In the genomic region with DNA sequence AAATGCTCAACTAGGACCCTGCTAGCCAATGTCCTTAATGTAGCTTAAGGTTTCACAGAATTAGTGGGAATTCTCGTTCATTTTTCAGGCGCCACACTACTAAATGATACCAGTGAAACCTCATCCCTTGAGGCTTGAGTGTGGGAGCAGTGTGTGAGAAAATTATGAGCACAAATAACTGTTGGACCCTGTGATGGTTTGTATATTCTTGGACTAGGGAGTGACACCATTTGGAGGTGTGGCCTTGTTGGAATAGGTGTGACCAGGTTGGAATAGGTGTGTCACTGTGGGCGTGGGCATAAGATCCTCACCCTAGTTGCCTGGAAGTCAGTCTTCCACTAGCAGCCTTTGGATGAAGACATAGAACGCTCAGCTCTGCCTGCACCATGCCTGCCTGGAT, we compare ENCODE assay signal across 9 mouse cellular contexts. TPM values are rescaled to one million over a fixed set of nuclear protein-coding genes. Genes with fewer than 3 reads are reported as not detected.
DNase-seq lines count a peak whose midpoint lies in the region; ATAC-seq and TF ChIP-seq lines count a peak whose summit lies in the region.
"Not testable (repeated sequence)": the region's sequence is repeated elsewhere in the genome, so short reads cannot be mapped to it uniquely, and the experiment has no call there.
"Had no signal": no experiment of that assay in that cellular context is flagged by ENCODE, and none has a peak within 500 bp of the region (broad histone marks: within the 10 kb centered on the region; RNA-seq: fewer than 3 reads in every experiment).

No protein-coding gene starts in this region.

- not testable (repeated sequence) for ATAC-seq in forebrain, embryonic 12.5 days (ENCODE audit: low FRiP score); heart, embryonic 15.5 days (replicated peaks; ENCODE audit: insufficient number of reproducible peaks, insufficient read depth, low FRiP score, low read depth)
- peak; percentile 67 for ATAC-seq in intestine, postnatal 0 days
- 0 out of 2 replicates have a peak, but pooled peaks have one; percentile 0 for ATAC-seq in megakaryocyte, adult 5-6 weeks (ENCODE audit: poor library complexity, severe bottlenecking)
- ATAC-seq in neural tube, embryonic 14.5 days (ENCODE audit: low read depth): peak; percentile 55; the same call in 1 of the 2 replicates

- H3K79me2 ChIP-seq in liver, adult 2 months (ENCODE audit: control insufficient read depth, insufficient read depth, low read length): not testable (repeated sequence)

- not testable (repeated sequence) for TF ChIP-seq POLR2A in cerebellum, adult 2 months (IDR thresholded peaks at IDR 0.05; ENCODE audit: borderline replicate concordance, insufficient read depth, low read length); liver, adult 2 months (IDR thresholded peaks at IDR 0.05; ENCODE audit: extremely low read depth, insufficient read depth, low read length)

- peak overlapping the region; percentile 60 for H3K4me2 ChIP-seq in forebrain, embryonic 12.5 days
- peak overlapping the region; percentile 62 for H3K4me2 ChIP-seq in heart, embryonic 15.5 days
- peak overlapping the region; percentile 71 for H3K4me2 ChIP-seq in intestine, postnatal 0 days (replicated peaks; ENCODE audit: low read depth)
- H3K4me2 ChIP-seq in neural tube, embryonic 14.5 days (ENCODE audit: low read depth, low read length): peak overlapping the region; percentile 48

- not testable (repeated sequence) for H3K27ac ChIP-seq in cerebellum, adult 2 months (ENCODE audit: insufficient read depth, low read length); forebrain, embryonic 12.5 days; heart, embryonic 15.5 days; intestine, postnatal 0 days (ENCODE audit: low read depth, low read length); liver, adult 2 months (replicated peaks; ENCODE audit: insufficient read depth, low read depth, low read length); neural tube, embryonic 14.5 days (ENCODE audit: low read depth, low read length)

- DNase-seq in cerebellum, adult 2 months; liver, adult 2 months (ENCODE audit: extremely low read depth, low read depth, low spot score): not testable (repeated sequence)

- not testable (repeated sequence) for H3K27me3 ChIP-seq in cerebellum, adult 2 months (ENCODE audit: control insufficient read depth, insufficient read depth, low read length); forebrain, embryonic 12.5 days; heart, embryonic 15.5 days; intestine, postnatal 0 days (replicated peaks; ENCODE audit: control insufficient read depth, insufficient read depth, low read length); liver, adult 2 months (ENCODE audit: control insufficient read depth, insufficient read depth, low read length); neural tube, embryonic 14.5 days (ENCODE audit: control insufficient read depth, insufficient read depth, low read length)

- WGBS in cerebellum, adult 2 months: 57% methylated on average over 4 of the region's 4 CpGs
- 76% methylated on average over 4 of the region's 4 CpGs for WGBS in forebrain, embryonic 12.5 days
- WGBS in heart, embryonic 15.5 days: 69% methylated on average over 4 of the region's 4 CpGs
- WGBS in intestine, postnatal 0 days: 60% methylated on average over 4 of the region's 4 CpGs
- WGBS in liver, adult 2 months: 79% methylated on average over 4 of the region's 4 CpGs
- WGBS in neural tube, embryonic 14.5 days: 82% methylated on average over 4 of the region's 4 CpGs

- H3K9ac ChIP-seq in forebrain, embryonic 12.5 days: 0 out of 2 replicates have a peak overlapping the region, but pooled peaks have one; percentile 21
- H3K9ac ChIP-seq in heart, embryonic 15.5 days: peak overlapping the region; percentile 25
- H3K9ac ChIP-seq in intestine, postnatal 0 days (ENCODE audit: low read depth, low read length): peak overlapping the region; percentile 28; the same call in 1 of the 2 replicates
- H3K9ac ChIP-seq in liver, adult 2 months (ENCODE audit: low read depth, low read length): peak overlapping the region; percentile 49
- peak overlapping the region; percentile 8; the same call in 1 of the 2 replicates for H3K9ac ChIP-seq in neural tube, embryonic 14.5 days (replicated peaks; ENCODE audit: low read depth, low read length)

- not testable (repeated sequence) for H3K4me1 ChIP-seq in cerebellum, adult 2 months (ENCODE audit: control insufficient read depth, insufficient read depth, low read length); forebrain, embryonic 12.5 days; intestine, postnatal 0 days (replicated peaks; ENCODE audit: control insufficient read depth, insufficient read depth, low read length); liver, adult 2 months (ENCODE audit: control insufficient read depth, insufficient read depth, low read length); neural tube, embryonic 14.5 days (ENCODE audit: control insufficient read depth, insufficient read depth, low read length)
- peaks cover 13% of the 10 kb centered on the region for H3K4me1 ChIP-seq in heart, embryonic 15.5 days (replicated peaks)

- H3K36me3 ChIP-seq in forebrain, embryonic 12.5 days (replicated peaks); heart, embryonic 15.5 days; intestine, postnatal 0 days (ENCODE audit: control insufficient read depth, insufficient read depth); liver, adult 2 months (ENCODE audit: control insufficient read depth, insufficient read depth, low read length); neural tube, embryonic 14.5 days (ENCODE audit: control insufficient read depth, insufficient read depth, low read length): not testable (repeated sequence)

- peak overlapping the region; percentile 86 for H3K4me3 ChIP-seq in cerebellum, adult 2 months (replicated peaks; ENCODE audit: insufficient read depth, low read depth, low read length)
- peak overlapping the region; percentile 60 for H3K4me3 ChIP-seq in forebrain, embryonic 12.5 days (replicated peaks)
- H3K4me3 ChIP-seq in heart, embryonic 15.5 days: peak overlapping the region; percentile 85
- H3K4me3 ChIP-seq in intestine, postnatal 0 days (ENCODE audit: low read depth, low read length): peak overlapping the region; percentile 89
- H3K4me3 ChIP-seq in liver, adult 2 months (ENCODE audit: insufficient read depth, low read depth, low read length): peak overlapping the region; percentile 43
- peak overlapping the region; percentile 46 for H3K4me3 ChIP-seq in neural tube, embryonic 14.5 days (ENCODE audit: low read depth, low read length)

- not testable (repeated sequence) for TF ChIP-seq CTCF in cerebellum, adult 2 months (IDR thresholded peaks at IDR 0.05; ENCODE audit: borderline replicate concordance, insufficient read depth, low read depth, low read length); intestine, postnatal 0 days (IDR thresholded peaks at IDR 0.05; ENCODE audit: low read depth); liver, adult 2 months (IDR thresholded peaks at IDR 0.05; ENCODE audit: low read depth, low read length)

- not testable (repeated sequence) for H3K9me3 ChIP-seq in forebrain, embryonic 12.5 days; heart, embryonic 15.5 days (replicated peaks); intestine, postnatal 0 days (ENCODE audit: control insufficient read depth); neural tube, embryonic 14.5 days (ENCODE audit: control insufficient read depth, low read length)

RNA-seq across cellular contexts. Expression of gene Nt5dc1, which starts 0.4 kb away (rescaled TPM):
- polyA plus RNA-seq in cerebellum, adult 2 months (2012; rRNA removed): 2.0 and 2.5 TPM in 2 replicates
- 4.5 and 6.1 TPM in 2 replicates for polyA plus RNA-seq in forebrain, embryonic 12.5 days (2016; fragmentation: Nextera tagmentation; extraction: Ambion mirVana)
- polyA plus RNA-seq in heart, embryonic 15.5 days (2015; fragmentation: Nextera tagmentation; extraction: Ambion mirVana): 5.1 and 6.5 TPM in 2 replicates
- polyA plus RNA-seq in intestine, postnatal 0 days (2015; fragmentation: Nextera tagmentation; extraction: Ambion mirVana): 8.2 and 9.0 TPM in 2 replicates
- total RNA-seq in liver, adult 2 months (2014; rRNA removed): 15.2 and 18.7 TPM in 2 replicates
- polyA plus RNA-seq in liver, adult 2 months (2012; rRNA removed): 6.9 and 7.3 TPM in 2 replicates
- total RNA-seq in megakaryocyte, adult 5-6 weeks (2015): 27.8 and 33.6 TPM in 2 replicates
- total RNA-seq in megakaryocyte, adult 5-6 weeks (2017): 27.0 and 31.8 TPM in 2 replicates
- polyA plus RNA-seq in neural tube, embryonic 14.5 days (2014; fragmentation: Nextera tagmentation; extraction: Ambion mirVana): 2.0 and 2.4 TPM in 2 replicates

RNA-seq across cellular contexts. Expression of gene Col10a1, which starts 29.0 kb away (rescaled TPM):
- polyA plus RNA-seq in cerebellum, adult 2 months (2012; rRNA removed): 0.03 and 0.10 TPM in 2 replicates
- polyA plus RNA-seq in forebrain, embryonic 12.5 days (2016; fragmentation: Nextera tagmentation; extraction: Ambion mirVana): 0.09 and 0.14 TPM in 2 replicates
- 0.16 TPM in 1 of 2 replicates, not detected in the other for polyA plus RNA-seq in heart, embryonic 15.5 days (2015; fragmentation: Nextera tagmentation; extraction: Ambion mirVana)
- polyA plus RNA-seq in intestine, postnatal 0 days (2015; fragmentation: Nextera tagmentation; extraction: Ambion mirVana): 0.13 TPM in 1 of 2 replicates, not detected in the other
- total RNA-seq in liver, adult 2 months (2014; rRNA removed): not detected in 2 replicates
- not detected in 2 replicates for polyA plus RNA-seq in liver, adult 2 months (2012; rRNA removed)
- total RNA-seq in megakaryocyte, adult 5-6 weeks (2015): not detected in 2 replicates
- not detected in 2 replicates for total RNA-seq in megakaryocyte, adult 5-6 weeks (2017)
- 0.08 and 0.37 TPM in 2 replicates for polyA plus RNA-seq in neural tube, embryonic 14.5 days (2014; fragmentation: Nextera tagmentation; extraction: Ambion mirVana)
- total RNA-seq: gastrocnemius, adult 18-20 months; heart, postnatal 25 days had no signal
